Mouse (Mus musculus): ENCODE measurements around the gene Myo5a. TPM values are rescaled to one million over a fixed set of nuclear protein-coding genes. Genes with fewer than 3 reads are reported as not detected.

The Myo5a gene
- polyA plus RNA-seq, 1 experiment from 2014 or later = 4.9 TPM

- H3K4me3 ChIP-seq (ENCODE audit: low read length) = no peak overlapping the region
- H3K4me2 ChIP-seq (ENCODE audit: low read depth, low read length) = no peak overlapping the region
- 81% methylated on average over 2 of the region's 2 CpGs for WGBS
- H3K9ac ChIP-seq (ENCODE audit: low read depth, low read length) = no peak overlapping the region
- ATAC-seq = no peak
- no peaks in the 10 kb centered on the region for H3K36me3 ChIP-seq (ENCODE audit: control insufficient read depth, insufficient read depth, low read length)
- no peaks in the 10 kb centered on the region for H3K27me3 ChIP-seq (replicated peaks; ENCODE audit: control insufficient read depth, insufficient read depth, low read length)
- H3K9me3 ChIP-seq (ENCODE audit: control insufficient read depth, low read length) = no peaks in the 10 kb centered on the region
- no peak overlapping the region for H3K27ac ChIP-seq (ENCODE audit: low read length)
- H3K4me1 ChIP-seq (ENCODE audit: control insufficient read depth, insufficient read depth, low read length) = no peaks in the 10 kb centered on the region
Observed at GRCm38 (mm10) chr9:75210269-75210668, 139.5 kb downstream of the Myo5a start.

GRCm38 (mm10) chr9:75214743-75215413, 144.1 kb downstream of the Myo5a start:
- Histone ChIP-seq H3K4me3 (ENCODE audit: low read length) (no peak overlapping the region), H3K27ac (ENCODE audit: low read length) (no peak overlapping the region), H3K27me3 (replicated peaks; ENCODE audit: control insufficient read depth, insufficient read depth, low read length) (no peaks in the 10 kb centered on the region), H3K4me2 (ENCODE audit: low read depth, low read length) (no peak overlapping the region), H3K36me3 (ENCODE audit: control insufficient read depth, insufficient read depth, low read length) (no peaks in the 10 kb centered on the region), H3K9me3 (ENCODE audit: control insufficient read depth, low read length) (no peaks in the 10 kb centered on the region), H3K9ac (ENCODE audit: low read depth, low read length) (no peak overlapping the region), H3K4me1 (ENCODE audit: control insufficient read depth, insufficient read depth, low read length) (no peaks in the 10 kb centered on the region)
- WGBS = 93% methylated on average over 11 of the region's 11 CpGs
- no peak for ATAC-seq

GRCm38 (mm10) chr9:75219942-75220341, 149.1 kb downstream of the Myo5a start:
- ATAC-seq = no peak
- Histone ChIP-seq H3K4me3 (ENCODE audit: low read length) (no peak overlapping the region), H3K4me2 (ENCODE audit: low read depth, low read length) (no peak overlapping the region), H3K9ac (ENCODE audit: low read depth, low read length) (no peak overlapping the region), H3K4me1 (ENCODE audit: control insufficient read depth, insufficient read depth, low read length) (no peaks in the 10 kb centered on the region), H3K9me3 (ENCODE audit: control insufficient read depth, low read length) (no peaks in the 10 kb centered on the region), H3K27ac (ENCODE audit: low read length) (no peak overlapping the region), H3K36me3 (ENCODE audit: control insufficient read depth, insufficient read depth, low read length) (no peaks in the 10 kb centered on the region), H3K27me3 (replicated peaks; ENCODE audit: control insufficient read depth, insufficient read depth, low read length) (no peaks in the 10 kb centered on the region)
- 74% methylated on average over 5 of the region's 5 CpGs for WGBS

GRCm38 (mm10) chr9:75221420-75222287, 150.8 kb downstream of the Myo5a start:
- Histone ChIP-seq H3K4me1 (ENCODE audit: control insufficient read depth, insufficient read depth, low read length) (no peaks in the 10 kb centered on the region), H3K4me2 (ENCODE audit: low read depth, low read length) (no peak overlapping the region), H3K4me3 (ENCODE audit: low read length) (no peak overlapping the region), H3K36me3 (ENCODE audit: control insufficient read depth, insufficient read depth, low read length) (no peaks in the 10 kb centered on the region), H3K27ac (ENCODE audit: low read length) (no peak overlapping the region), H3K9me3 (ENCODE audit: control insufficient read depth, low read length) (no peaks in the 10 kb centered on the region), H3K9ac (ENCODE audit: low read depth, low read length) (no peak overlapping the region), H3K27me3 (replicated peaks; ENCODE audit: control insufficient read depth, insufficient read depth, low read length) (no peaks in the 10 kb centered on the region)
- peak; percentile 81 for ATAC-seq
- 62% methylated on average over 10 of the region's 10 CpGs for WGBS

- Histone ChIP-seq H3K4me2 (ENCODE audit: low read depth, low read length) (peak within 1 kb of the TSS; percentile 67), H3K9me3 (ENCODE audit: control insufficient read depth, low read length) (no peaks in the 10 kb centered on the region), H3K36me3 (ENCODE audit: control insufficient read depth, insufficient read depth, low read length) (no peaks in the 10 kb centered on the region), H3K9ac (ENCODE audit: low read depth, low read length) (peak within 1 kb of the TSS; percentile 68), H3K4me3 (ENCODE audit: low read length) (peak within 1 kb of the TSS; percentile 50), H3K27ac (ENCODE audit: low read length) (no peak within 1 kb of the TSS), H3K4me1 (ENCODE audit: control insufficient read depth, insufficient read depth, low read length) (0 out of 2 replicates have a peak, but pooled peaks cover 5% of the 10 kb centered on the region), H3K27me3 (replicated peaks; ENCODE audit: control insufficient read depth, insufficient read depth, low read length) (0 out of 2 replicates have a peak, but pooled peaks cover 5% of the 10 kb centered on the region)
- 2% methylated on average over 48 of the region's 48 CpGs for WGBS
- peak; percentile 83 for ATAC-seq
Observed at GRCm38 (mm10) chr9:75231841-75232746, 161.3 kb downstream of the Myo5a start, which contains the start of gene Myo5c. Myo5c (plus strand) TSS chr9:75232020.

- 41% methylated on average over 8 of the region's 8 CpGs for WGBS
- Histone ChIP-seq H3K4me1 (ENCODE audit: control insufficient read depth, insufficient read depth, low read length) (0 out of 2 replicates have a peak, but pooled peaks cover 5% of the 10 kb centered on the region), H3K27me3 (replicated peaks; ENCODE audit: control insufficient read depth, insufficient read depth, low read length) (0 out of 2 replicates have a peak, but pooled peaks cover 5% of the 10 kb centered on the region), H3K9me3 (ENCODE audit: control insufficient read depth, low read length) (no peaks in the 10 kb centered on the region), H3K27ac (ENCODE audit: low read length) (no peak overlapping the region), H3K4me3 (ENCODE audit: low read length) (0 out of 2 replicates have a peak overlapping the region, but pooled peaks have one; percentile 0), H3K4me2 (ENCODE audit: low read depth, low read length) (no peak overlapping the region), H3K36me3 (ENCODE audit: control insufficient read depth, insufficient read depth, low read length) (no peaks in the 10 kb centered on the region), H3K9ac (ENCODE audit: low read depth, low read length) (no peak overlapping the region)
- no peak for ATAC-seq
Observed at GRCm38 (mm10) chr9:75232860-75233259, 162.0 kb downstream of the Myo5a start.

GRCm38 (mm10) chr9:75234271-75234741, 163.5 kb downstream of the Myo5a start:
- ATAC-seq = peak; percentile 93
- WGBS = 20% methylated on average over 7 of the region's 7 CpGs
- Histone ChIP-seq H3K36me3 (ENCODE audit: control insufficient read depth, insufficient read depth, low read length) (no peaks in the 10 kb centered on the region), H3K27me3 (replicated peaks; ENCODE audit: control insufficient read depth, insufficient read depth, low read length) (0 out of 2 replicates have a peak, but pooled peaks cover 5% of the 10 kb centered on the region), H3K27ac (ENCODE audit: low read length) (peak overlapping the region; percentile 69), H3K4me3 (ENCODE audit: low read length) (peak overlapping the region; percentile 7; the same call in 1 of the 2 replicates), H3K4me2 (ENCODE audit: low read depth, low read length) (peak overlapping the region; percentile 40; the same call in 1 of the 2 replicates), H3K4me1 (ENCODE audit: control insufficient read depth, insufficient read depth, low read length) (0 out of 2 replicates have a peak, but pooled peaks cover 5% of the 10 kb centered on the region), H3K9ac (ENCODE audit: low read depth, low read length) (no peak overlapping the region), H3K9me3 (ENCODE audit: control insufficient read depth, low read length) (no peaks in the 10 kb centered on the region)

- ATAC-seq = no peak
- H3K4me2 ChIP-seq (ENCODE audit: low read depth, low read length) = no peak overlapping the region; the same call in 1 of the 2 replicates
- 69% methylated on average over 12 of the region's 12 CpGs for WGBS
- H3K9ac ChIP-seq (ENCODE audit: low read depth, low read length) = no peak overlapping the region
- no peaks in the 10 kb centered on the region for H3K36me3 ChIP-seq (ENCODE audit: control insufficient read depth, insufficient read depth, low read length)
- H3K27me3 ChIP-seq (replicated peaks; ENCODE audit: control insufficient read depth, insufficient read depth, low read length) = 0 out of 2 replicates have a peak, but pooled peaks cover 5% of the 10 kb centered on the region
- H3K4me1 ChIP-seq (ENCODE audit: control insufficient read depth, insufficient read depth, low read length) = 0 out of 2 replicates have a peak, but pooled peaks cover 5% of the 10 kb centered on the region
- no peaks in the 10 kb centered on the region for H3K9me3 ChIP-seq (ENCODE audit: control insufficient read depth, low read length)
- peak overlapping the region; percentile 69; the same call in 1 of the 2 replicates for H3K27ac ChIP-seq (ENCODE audit: low read length)
- H3K4me3 ChIP-seq (ENCODE audit: low read length) = no peak overlapping the region
Observed at GRCm38 (mm10) chr9:75234983-75235627, 164.3 kb downstream of the Myo5a start.

All from intestine, embryonic 16.5 days (tissue).